Mouse (Mus musculus): Measurements from ENCODE around the gene Stfa2.
"Not testable (repeated sequence)": the region's sequence is repeated elsewhere in the genome, so short reads cannot be mapped to it uniquely, and the experiment has no call there.

Gene Stfa2

GRCm38 (mm10) chr16:36408357-36408756, at the start of gene Stfa2:
Gene Stfa2, minus strand, starts transcription at chr16:36408457.
- no peak for DNase-seq (ENCODE audit: low spot score)

- no peak for DNase-seq (ENCODE audit: low spot score)
Measured at GRCm38 (mm10) chr16:36455342-36455802, 47.1 kb upstream of the Stfa2 start, which contains the start of gene Stfa3. Gene Stfa3, minus strand, starts transcription at chr16:36455392.

GRCm38 (mm10) chr16:36420979-36421378, 12.7 kb upstream of the Stfa2 start:
- DNase-seq (ENCODE audit: low spot score), result not testable (repeated sequence)

GRCm38 (mm10) chr16:36389060-36389459, 19.2 kb downstream of the Stfa2 start:
- peak; percentile 14 for DNase-seq (ENCODE audit: low spot score)

GRCm38 (mm10) chr16:36367648-36368047, 40.6 kb downstream of the Stfa2 start, which contains the start of gene BC100530:
Gene BC100530, minus strand, starts transcription at chr16:36367748.
- not testable (repeated sequence) for DNase-seq (ENCODE audit: low spot score)
